In genomic region chr19:23057739-23058501, GRCm38 (mm10) we compare ENCODE assay signal across 8 mouse cellular contexts.
DNase-seq lines count a peak whose midpoint lies in the region; ATAC-seq and TF ChIP-seq lines count a peak whose summit lies in the region.

No protein-coding gene starts in this region.

- peak overlapping the region; percentile 45 for H3K4me3 ChIP-seq in heart, embryonic 13.5 days
- peak overlapping the region; percentile 37 for H3K4me3 ChIP-seq in kidney, embryonic 15.5 days (replicated peaks)
- H3K4me3 ChIP-seq in lung, adult 2 months (replicated peaks; ENCODE audit: extremely low read depth, low read depth, low read length): peak overlapping the region; percentile 7

- H3K4me1 ChIP-seq in heart, embryonic 13.5 days: peaks cover 18% of the 10 kb centered on the region
- H3K4me1 ChIP-seq in kidney, embryonic 15.5 days: peaks cover 26% of the 10 kb centered on the region
- peaks cover 43% of the 10 kb centered on the region for H3K4me1 ChIP-seq in lung, adult 2 months (ENCODE audit: control insufficient read depth, insufficient read depth, low read length)

- TF ChIP-seq CTCF in lung, adult 2 months (IDR thresholded peaks at IDR 0.05; ENCODE audit: insufficient read depth, low read length): no peak

- DNase-seq in thymus, postnatal 0 days (ENCODE audit: low spot score): peak; percentile 11
- no peak for DNase-seq in thymus, postnatal 25 days
- DNase-seq in embryo, embryonic 11.5 days (ENCODE audit: low read depth, low spot score): peak; percentile 31
- peak; percentile 62 for DNase-seq in lung, adult 2 months
- DNase-seq in retina, embryonic 14.5 days (ENCODE audit: low spot score): peak; percentile 62
- no peak for DNase-seq in urinary bladder, adult 18-20 months (ENCODE audit: low spot score in 2 of 2)

- 30% methylated on average over 11 of the region's 11 CpGs for WGBS in heart, embryonic 13.5 days
- 29% methylated on average over 11 of the region's 11 CpGs for WGBS in kidney, embryonic 15.5 days
- WGBS in lung, adult 2 months: 36% methylated on average over 11 of the region's 11 CpGs

- TF ChIP-seq POLR2A in lung, adult 2 months (IDR thresholded peaks at IDR 0.05; ENCODE audit: borderline replicate concordance, extremely low read depth, low read depth, low read length): no peak; the same call in 1 of the 2 replicates

- H3K27me3 ChIP-seq in heart, embryonic 13.5 days (replicated peaks): no peaks in the 10 kb centered on the region
- no peaks in the 10 kb centered on the region for H3K27me3 ChIP-seq in kidney, embryonic 15.5 days

- no peaks in the 10 kb centered on the region for H3K36me3 ChIP-seq in heart, embryonic 13.5 days
- H3K36me3 ChIP-seq in kidney, embryonic 15.5 days: no peaks in the 10 kb centered on the region

- H3K9ac ChIP-seq in heart, embryonic 13.5 days: peak overlapping the region; percentile 79
- H3K9ac ChIP-seq in kidney, embryonic 15.5 days: no peak overlapping the region

- peak overlapping the region; percentile 69 for H3K4me2 ChIP-seq in heart, embryonic 13.5 days
- H3K4me2 ChIP-seq in kidney, embryonic 15.5 days: peak overlapping the region; percentile 61

- ATAC-seq in heart, embryonic 13.5 days (ENCODE audit: extremely low read depth, insufficient number of reproducible peaks, low FRiP score, low TSS enrichment): no peak
- ATAC-seq in kidney, embryonic 15.5 days (replicated peaks; ENCODE audit: low FRiP score): peak; percentile 57; the same call in 1 of the 2 replicates

- H3K27ac ChIP-seq in heart, embryonic 13.5 days (replicated peaks): 0 out of 2 replicates have a peak overlapping the region, but pooled peaks have one; percentile 48
- peak overlapping the region; percentile 77 for H3K27ac ChIP-seq in kidney, embryonic 15.5 days

- H3K9me3 ChIP-seq in heart, embryonic 13.5 days: no peaks in the 10 kb centered on the region
- H3K9me3 ChIP-seq in kidney, embryonic 15.5 days (replicated peaks): no peaks in the 10 kb centered on the region

Comparison
In these comparisons a context has a peak if more than half of its experiments do, and no peak if none do; other contexts are left out.
1. DNase-seq: peak in thymus, postnatal 0 days (single experiment), embryo, embryonic 11.5 days (single experiment), lung, adult 2 months (single experiment) and retina, embryonic 14.5 days (single experiment); none in thymus, postnatal 25 days (single experiment) and urinary bladder, adult 18-20 months (0 of 2).
2. Peak in every context shown above with its lines, with median percentiles within 50 percentile points of each other: H3K4me3 ChIP-seq.